Mouse (Mus musculus) cerebellum, adult 18-20 months (tissue): ENCODE results near the gene Slc6a11.

Experiments
- DNase-seq, 2 experiments: peaks; one replicate each; pipeline ENCODE4 v3.0.0; 2021

Slc6a11 gene

DNA sequence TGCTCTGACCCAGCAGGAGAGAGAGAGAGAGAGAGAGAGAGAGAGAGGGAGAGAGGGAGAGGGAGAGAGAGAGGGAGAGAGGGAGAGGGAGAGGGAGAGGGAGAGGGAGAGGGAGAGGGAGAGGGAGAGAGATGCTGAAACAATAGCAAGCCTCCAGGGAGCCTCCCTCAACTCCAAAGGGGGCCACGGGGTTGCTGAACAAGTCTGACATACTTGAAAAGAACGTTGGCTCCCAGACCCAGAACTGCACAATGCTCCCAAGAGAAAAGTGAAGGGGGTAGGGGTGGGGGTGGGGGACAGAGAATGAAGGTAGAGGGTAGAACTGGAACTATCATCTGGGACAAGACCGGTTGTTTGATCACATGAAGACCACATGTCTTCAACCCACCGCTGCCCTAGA is 136.9 kb downstream of the Slc6a11 start:
- DNase-seq = no peak

DNA sequence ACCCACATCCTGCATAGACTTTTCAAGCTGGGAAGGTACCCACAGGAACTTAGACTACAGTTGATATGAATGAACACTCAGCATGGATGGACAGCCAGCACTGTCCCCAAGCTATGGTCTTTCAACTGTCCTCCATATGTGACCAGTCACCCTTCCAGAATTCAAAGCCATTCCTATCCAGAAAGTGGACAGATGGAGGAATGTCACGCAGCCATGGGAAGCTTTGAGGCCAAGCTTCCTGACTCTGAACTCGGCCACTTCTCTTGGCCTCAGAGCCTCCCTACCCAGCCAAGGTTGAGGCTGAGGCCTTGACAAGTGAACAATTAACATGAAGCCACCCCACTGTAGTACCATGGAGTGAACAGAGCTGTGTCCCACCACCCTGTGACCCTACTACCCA is 138.5 kb downstream of the Slc6a11 start:
- peak; percentile 31 to 44 for DNase-seq

DNA sequence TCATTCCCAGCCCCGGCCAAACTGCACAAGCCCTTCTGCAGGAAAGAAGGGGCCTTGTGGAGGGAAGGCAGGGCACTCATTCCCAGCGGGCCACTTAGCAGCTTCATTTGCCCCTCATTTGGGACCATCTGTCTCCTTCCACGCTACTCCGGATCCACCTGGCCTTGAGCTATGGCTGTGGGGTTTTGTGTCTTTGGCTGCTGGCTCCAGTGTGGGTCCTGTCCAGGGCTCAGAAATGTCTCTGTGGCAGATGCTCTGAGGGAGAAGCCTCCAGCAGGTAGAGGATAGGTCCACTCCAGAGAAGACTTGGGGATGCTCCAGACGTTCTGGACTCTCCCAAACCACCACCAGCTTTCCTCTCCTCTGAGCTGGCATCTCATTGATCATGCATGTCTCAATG is 139.8 kb downstream of the Slc6a11 start:
- peak in 1 of 2 experiments; percentile 27 for DNase-seq

DNA sequence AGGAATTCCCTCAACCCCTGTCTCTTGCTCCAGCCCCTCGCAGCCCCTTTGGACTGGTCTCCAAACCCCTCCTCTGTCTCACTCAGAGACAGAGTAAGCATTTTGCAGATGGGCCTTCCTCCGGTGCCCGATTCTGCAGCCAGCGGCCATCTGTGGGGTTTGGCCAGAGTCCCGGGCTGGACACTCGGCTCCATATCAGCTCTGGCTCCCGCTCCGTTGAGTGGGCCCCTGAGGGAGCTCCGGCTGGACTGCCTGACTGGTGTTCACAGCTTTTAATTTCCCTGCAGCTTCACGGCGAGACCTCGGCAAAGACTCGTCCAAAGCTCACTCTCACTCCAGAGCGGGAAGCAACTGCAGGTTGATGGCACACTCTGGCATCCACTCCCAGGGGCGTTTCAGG is 141.2 kb downstream of the Slc6a11 start:
- DNase-seq = peak; percentile 81

DNA sequence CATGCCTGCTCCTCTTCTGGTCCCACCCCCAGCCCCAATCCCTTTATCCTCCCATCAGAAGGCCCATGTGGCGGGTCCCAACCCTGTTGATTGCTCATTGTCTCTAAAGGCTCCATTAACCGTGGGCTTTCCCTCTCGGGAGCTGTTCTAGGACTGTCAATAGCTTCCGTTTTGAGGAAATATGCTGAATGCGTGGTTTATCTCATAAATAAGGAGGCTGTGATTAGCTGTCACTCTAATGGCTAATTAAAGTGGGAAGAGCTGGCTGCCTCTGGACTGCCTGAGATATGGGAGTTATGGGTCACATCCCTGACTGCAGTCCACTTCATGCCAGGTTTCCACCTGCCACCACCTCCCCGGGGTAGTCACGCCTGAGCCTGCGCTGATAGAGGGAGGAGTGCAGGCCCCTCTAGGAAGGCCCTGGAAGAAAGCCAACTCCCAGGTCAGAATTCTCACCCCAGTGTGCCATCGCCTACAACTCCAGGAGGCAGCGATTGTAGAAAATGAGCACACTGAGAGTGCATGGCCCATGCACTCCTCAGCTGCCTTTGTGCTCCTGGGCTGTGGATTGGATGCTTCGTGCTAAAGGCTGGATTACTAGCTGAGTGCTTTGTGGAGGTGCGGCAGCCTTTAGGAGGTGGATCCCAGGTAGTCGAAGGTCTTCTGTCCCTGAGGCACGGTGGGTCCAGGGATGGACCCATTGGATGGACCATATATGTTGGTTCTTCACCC is 143.1 kb downstream of the Slc6a11 start:
- no peak for DNase-seq

DNA sequence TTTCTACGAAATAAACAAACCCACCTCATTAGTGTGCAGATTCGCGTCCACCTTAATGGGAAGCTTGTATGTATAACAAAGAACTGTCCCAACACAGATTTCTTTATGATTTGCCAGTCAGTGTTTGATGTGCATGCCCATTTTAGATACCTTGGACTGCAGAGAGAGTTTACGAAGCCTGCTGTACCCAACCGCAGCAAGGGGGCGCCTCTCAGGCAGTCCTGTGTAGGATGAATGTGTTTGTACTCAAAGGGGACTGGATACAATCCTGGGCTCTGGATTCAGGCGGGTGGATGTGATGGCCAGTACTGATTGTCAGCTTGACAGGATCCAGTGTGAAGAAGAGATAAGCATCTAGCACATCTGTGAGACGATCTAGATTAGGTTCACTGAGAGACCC is 144.8 kb downstream of the Slc6a11 start:
- no peak for DNase-seq

DNA sequence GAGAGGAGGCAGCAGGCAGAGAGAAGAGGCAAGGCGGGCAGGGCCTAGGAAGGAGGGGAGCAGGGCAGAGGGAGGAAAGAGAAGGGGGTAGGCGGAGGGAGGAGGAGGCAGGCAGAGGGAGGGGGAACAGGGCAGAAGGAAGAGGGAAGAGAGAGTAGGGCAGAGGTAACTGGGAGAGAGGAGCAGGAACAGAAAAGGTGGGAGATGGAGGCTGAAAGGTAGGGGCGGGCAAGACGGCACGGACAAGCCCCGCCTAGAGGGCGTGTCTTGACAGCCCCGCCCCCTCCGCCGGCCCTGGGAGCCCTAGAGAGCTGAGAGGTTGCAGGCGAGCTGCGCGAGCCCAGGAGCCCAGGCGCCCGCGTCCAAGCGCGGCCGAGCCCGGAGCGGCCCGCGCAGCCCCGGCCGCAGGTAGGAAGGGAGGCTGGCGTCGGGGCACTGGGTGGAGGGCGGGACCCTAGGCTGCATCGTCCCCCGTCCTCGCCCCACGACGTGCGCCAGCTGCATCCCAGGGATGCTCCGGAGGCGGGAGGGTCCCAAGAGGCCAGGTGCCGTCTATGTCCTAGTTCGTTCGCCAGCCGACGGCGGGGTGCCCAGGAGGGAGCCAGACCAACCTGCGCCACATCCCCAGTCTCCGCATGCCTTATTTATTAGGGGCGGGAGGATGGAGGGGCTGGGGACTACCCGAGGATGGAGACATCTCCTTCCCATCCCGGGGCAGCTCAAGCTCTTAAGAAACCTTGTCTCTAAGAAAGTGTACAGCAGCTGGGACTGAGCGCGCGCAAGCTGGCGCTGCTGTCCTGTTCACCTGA is 151.6 kb downstream of the Slc6a11 start, which contains the start of gene Slc6a1:
Slc6a1 (plus strand) TSS at position 167 of the 809 bp plus-strand sequence.
- peak; percentile 50 to 58 for DNase-seq

DNA sequence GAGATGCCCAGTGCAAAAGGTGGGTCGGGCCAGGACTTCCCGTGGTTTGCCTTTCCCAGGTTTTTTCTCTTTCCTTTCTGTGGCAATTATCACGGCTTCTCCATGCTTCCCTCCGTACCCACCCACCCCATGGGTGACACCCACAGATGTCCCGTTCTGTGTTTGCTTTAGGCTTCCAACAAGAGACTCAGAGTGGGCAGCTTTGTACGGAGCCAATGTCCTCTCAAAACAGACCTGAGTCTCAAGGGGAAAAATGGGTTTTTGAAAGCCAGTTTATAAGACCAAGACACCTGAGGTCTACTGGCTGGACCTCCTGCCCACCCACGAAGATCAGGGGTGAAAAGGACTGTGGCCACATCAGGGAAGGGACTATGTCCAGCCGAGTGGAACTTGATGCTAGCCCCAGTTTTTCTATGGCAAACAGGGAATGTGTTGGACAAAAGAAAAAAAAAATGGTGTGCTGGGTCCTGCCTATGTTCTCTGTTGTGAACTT is 152.3 kb downstream of the Slc6a11 start:
- no peak for DNase-seq

DNA sequence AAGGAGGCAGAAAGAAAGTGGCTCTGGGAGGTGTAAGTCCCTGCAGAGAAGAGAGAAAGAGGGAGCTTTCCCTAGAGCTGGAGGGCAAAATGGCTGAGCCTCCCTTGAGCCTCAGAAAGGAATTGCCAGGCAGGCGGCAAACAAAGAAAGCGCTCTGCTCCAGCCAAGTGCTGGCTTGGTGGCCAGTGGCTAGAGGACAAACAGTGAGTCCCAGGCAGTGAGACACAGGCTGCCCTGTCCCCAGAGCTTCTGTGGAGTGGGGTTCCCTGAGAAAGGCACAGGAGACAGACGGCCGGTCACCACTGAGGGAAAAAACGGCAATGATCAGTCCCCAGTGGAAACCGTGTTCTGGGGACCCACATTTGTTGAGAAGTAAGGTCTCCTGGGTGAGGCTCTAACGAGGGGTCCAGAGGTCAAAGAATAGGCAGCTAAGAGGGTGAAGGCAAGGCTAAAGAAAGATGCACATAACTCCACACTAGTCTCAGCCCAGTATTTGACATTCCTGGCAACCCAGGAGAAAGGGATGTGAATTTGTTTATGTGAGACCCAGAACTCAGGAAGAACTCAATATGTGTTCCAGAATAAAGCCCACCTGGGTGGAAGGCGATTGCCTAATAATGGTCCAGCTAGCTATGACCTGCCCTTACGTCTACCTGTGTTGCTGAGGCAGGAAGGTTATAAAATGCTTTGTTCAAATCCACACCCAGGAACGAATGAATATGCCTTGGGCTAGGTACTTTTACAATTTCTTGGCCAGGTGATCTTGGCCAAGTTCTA is 153.1 kb downstream of the Slc6a11 start:
- DNase-seq = peak; percentile 33 to 36

DNA sequence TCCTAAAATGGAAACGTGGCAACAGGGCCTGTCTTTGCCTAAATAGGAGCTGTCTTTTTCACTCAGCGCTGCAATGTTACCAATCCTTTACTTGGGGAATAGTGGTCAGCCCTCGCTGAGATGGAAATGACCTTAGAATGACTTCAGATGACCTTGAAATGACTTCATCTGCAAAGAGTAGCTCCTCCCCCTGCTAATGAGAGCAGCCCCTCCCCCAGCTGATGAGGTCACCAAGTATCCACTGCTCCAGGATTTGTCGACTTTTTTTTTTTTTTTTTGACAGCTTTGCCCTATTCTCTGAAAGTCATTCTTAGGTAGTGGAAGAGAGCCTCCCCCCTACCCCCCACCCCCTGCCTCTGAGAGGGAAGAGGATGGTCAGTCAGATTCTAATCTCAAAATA is 154.4 kb downstream of the Slc6a11 start:
- DNase-seq = no peak

DNA sequence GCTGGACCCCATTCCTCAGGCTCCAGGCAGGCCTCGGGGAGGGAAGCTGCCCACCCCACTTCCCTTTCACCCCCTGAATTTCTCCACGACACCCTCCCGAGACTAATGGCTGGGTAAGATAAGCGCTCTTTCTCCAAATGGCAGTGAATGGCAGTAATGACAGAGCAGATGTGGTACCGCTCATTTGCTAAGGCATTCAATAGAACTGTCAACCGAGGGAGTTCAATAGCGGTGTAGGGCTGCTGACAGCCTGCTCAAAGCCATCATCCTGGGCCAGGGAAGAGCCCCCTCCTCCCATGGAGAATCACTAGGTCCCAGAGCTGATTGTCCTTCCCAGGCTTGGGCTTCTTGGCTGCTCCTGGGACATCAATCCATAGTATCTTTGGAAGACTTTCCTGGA is 158.1 kb downstream of the Slc6a11 start:
- DNase-seq = no peak

DNA sequence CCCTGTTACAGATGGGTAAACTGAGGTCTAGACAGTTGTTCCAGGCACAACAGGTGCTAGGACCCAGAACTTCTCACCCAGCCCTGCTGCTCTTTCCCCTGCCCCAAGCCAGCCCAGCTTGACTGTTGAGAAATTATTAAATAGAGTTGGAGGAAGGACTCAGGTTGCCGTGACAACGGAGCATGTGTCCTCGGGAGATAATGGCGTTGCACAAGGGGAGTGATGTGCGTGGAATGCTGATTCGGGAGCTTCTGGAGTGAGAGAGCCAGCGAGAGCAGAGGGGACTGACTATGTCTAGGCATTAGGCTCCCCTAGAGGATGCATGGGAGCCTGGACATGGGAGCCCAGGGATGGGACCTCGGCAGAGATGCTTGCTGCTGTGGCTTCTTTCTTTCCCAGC is 159.1 kb downstream of the Slc6a11 start:
- DNase-seq = peak; percentile 34 to 55

DNA sequence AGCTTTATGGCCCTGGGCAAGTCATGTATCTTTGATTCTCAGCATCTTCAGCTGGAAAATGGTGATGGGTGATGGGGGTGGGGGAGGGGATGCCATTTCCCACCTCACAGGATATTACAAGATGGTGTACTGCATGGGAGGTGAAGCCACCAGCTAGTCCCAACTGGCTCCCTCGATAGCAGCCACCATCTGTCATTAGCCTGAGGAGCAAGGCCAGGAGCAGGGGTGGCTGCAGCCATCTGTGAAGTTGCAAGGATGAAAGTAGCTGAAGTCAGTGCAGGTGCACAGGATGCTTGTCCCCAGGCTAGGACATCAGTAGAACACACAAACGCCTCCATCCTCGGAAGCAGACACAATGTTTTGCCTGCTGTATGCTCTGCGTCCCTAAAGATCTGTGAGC is 159.9 kb downstream of the Slc6a11 start:
- DNase-seq = peak; percentile 27 to 37

DNA sequence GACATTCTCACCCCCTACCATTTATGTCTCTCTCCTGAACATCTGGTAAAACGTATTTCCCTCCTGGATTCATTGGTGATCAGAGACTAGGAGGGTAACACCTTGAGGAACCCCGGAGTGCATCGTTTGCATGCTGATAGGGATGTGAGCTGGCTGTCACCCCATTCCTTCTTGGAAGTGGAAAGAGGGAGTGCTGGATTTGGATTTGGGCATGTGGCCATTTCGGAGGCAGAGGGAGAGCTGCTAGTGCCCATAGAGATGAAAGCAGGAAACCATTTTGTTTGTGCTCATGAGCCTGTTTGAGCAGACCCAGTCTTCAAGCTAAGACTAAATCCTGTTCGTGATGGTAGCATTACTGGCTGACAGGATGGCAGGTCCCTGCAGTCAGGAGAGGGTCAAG is 160.4 kb downstream of the Slc6a11 start:
- no peak for DNase-seq

DNA sequence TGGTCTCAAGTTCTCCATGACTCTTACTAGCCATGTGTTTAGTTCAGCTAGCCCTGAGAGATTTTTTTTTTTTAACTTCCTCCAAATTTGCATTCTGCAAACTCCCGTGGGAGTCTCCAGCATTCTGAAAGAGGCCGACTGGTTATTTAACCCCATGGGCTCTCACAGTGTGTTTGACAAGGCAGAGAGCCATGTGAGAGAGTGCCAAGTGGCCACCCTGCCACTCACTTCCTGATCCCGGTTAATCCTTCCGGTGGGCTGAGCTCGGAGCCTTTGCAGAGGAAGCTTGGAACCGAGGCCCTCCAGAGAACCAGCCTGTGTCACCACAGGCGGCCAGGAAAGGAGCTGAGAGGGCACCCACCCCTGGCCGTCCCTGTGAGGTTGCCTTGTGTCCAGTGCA is 162.5 kb downstream of the Slc6a11 start:
- no peak for DNase-seq

DNA sequence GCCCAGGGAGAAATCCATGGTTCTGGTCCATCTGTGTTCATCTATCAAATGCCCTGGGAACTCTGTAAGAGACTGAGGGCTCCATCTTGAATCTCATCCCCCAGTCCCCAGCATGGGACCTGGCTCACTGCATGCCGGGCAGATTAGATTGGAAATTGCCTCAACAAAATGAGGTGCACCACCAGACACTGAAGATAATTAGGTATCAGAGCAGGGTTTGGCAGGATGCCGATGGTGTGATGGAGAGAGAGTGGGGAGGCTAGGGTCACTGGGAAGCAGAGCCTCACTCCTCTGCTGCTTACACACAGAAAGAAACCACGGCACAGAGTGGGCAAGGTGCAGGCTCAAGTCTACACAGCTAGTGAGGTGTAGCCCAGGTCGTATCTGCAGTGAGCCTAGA is 164.0 kb downstream of the Slc6a11 start:
- DNase-seq = no peak

DNA sequence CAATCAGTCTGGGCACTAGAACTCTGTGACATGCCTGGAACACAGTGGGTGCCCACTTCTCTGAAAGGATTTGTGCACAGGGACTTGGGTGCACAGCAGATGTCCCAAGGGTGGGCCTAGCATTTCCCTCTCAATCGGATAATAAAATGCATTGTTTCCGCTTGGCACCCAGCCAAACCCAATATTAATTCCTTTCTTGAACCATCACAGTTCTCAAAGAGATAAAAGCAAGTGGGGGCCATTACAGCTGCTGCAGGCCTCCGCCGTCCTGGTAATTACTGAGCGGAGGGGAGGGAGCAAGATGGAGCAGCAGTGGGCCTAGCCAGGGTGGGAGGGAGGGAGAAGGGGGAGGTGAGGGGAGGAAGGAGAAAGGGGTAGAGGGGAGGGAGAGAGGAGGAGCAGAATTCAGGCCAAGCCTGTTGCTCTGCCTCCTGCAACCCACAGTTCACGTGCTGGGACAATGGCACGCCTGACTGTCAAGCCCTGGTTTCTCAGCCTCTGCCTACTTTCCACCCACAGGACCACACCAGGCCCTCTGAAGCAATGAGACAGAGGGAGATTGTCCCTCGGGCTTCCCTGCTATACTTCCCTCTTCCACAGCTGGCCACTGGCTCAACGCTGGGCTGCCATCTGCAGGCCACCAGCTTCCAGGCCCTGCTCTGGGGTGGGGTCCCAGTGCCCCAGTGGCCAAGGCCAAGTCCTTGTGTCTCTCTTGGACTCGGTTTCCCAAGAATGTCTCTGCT is 166.4 kb downstream of the Slc6a11 start:
- DNase-seq = no peak
